Mouse (Mus musculus): Measurements from ENCODE around the gene Fmn2. TPM values are rescaled to one million over a fixed set of nuclear protein-coding genes. Genes with fewer than 3 reads are reported as not detected.

Gene Fmn2
- polyA plus RNA-seq, 1 experiment: 0.72 TPM

- H3K27ac ChIP-seq (ENCODE audit: insufficient read depth, low read length): no peak overlapping the region
- TF ChIP-seq CTCF (IDR thresholded peaks at IDR 0.05; ENCODE audit: borderline replicate concordance, insufficient read depth, low read length): no peak
- no peaks in the 10 kb centered on the region; the same call in 1 of the 2 replicates for H3K4me1 ChIP-seq (ENCODE audit: control insufficient read depth, insufficient read depth, low read length)
- no peak overlapping the region for H3K4me3 ChIP-seq (ENCODE audit: insufficient read depth, low read length)
Observed at GRCm38 (mm10) chr1:174598226-174598625, 96.6 kb downstream of the Fmn2 start.

GRCm38 (mm10) chr1:174600041-174600440 lies 98.4 kb downstream of the Fmn2 start:
- Histone ChIP-seq H3K4me3 (ENCODE audit: insufficient read depth, low read length) (no peak overlapping the region), H3K4me1 (ENCODE audit: control insufficient read depth, insufficient read depth, low read length) (no peaks in the 10 kb centered on the region), H3K27ac (ENCODE audit: insufficient read depth, low read length) (no peak overlapping the region)
- no peak for TF ChIP-seq POLR2A (IDR thresholded peaks at IDR 0.05; ENCODE audit: low read depth, low read length)
- no peak for TF ChIP-seq CTCF (IDR thresholded peaks at IDR 0.05; ENCODE audit: borderline replicate concordance, insufficient read depth, low read length)

- no peak overlapping the region for H3K4me3 ChIP-seq (ENCODE audit: insufficient read depth, low read length)
- no peak overlapping the region for H3K27ac ChIP-seq (ENCODE audit: insufficient read depth, low read length)
- no peak for TF ChIP-seq CTCF (IDR thresholded peaks at IDR 0.05; ENCODE audit: borderline replicate concordance, insufficient read depth, low read length)
- no peak for TF ChIP-seq POLR2A (IDR thresholded peaks at IDR 0.05; ENCODE audit: low read depth, low read length)
- no peaks in the 10 kb centered on the region for H3K4me1 ChIP-seq (ENCODE audit: control insufficient read depth, insufficient read depth, low read length)
Observed at GRCm38 (mm10) chr1:174600620-174601019, 99.0 kb downstream of the Fmn2 start.

GRCm38 (mm10) chr1:174617368-174617767 lies 115.7 kb downstream of the Fmn2 start:
- Histone ChIP-seq H3K4me1 (ENCODE audit: control insufficient read depth, insufficient read depth, low read length) (no peaks in the 10 kb centered on the region), H3K4me3 (ENCODE audit: insufficient read depth, low read length) (no peak overlapping the region), H3K27ac (ENCODE audit: insufficient read depth, low read length) (no peak overlapping the region)
- TF ChIP-seq CTCF (IDR thresholded peaks at IDR 0.05; ENCODE audit: borderline replicate concordance, insufficient read depth, low read length) (no peak), POLR2A (IDR thresholded peaks at IDR 0.05; ENCODE audit: low read depth, low read length) (no peak)

GRCm38 (mm10) chr1:174621512-174621911 lies 119.9 kb downstream of the Fmn2 start:
- Histone ChIP-seq H3K4me3 (ENCODE audit: insufficient read depth, low read length) (no peak overlapping the region), H3K27ac (ENCODE audit: insufficient read depth, low read length) (no peak overlapping the region), H3K4me1 (ENCODE audit: control insufficient read depth, insufficient read depth, low read length) (no peaks in the 10 kb centered on the region)
- no peak for TF ChIP-seq POLR2A (IDR thresholded peaks at IDR 0.05; ENCODE audit: low read depth, low read length)
- TF ChIP-seq CTCF (IDR thresholded peaks at IDR 0.05; ENCODE audit: borderline replicate concordance, insufficient read depth, low read length): no peak

GRCm38 (mm10) chr1:174623054-174623453 lies 121.4 kb downstream of the Fmn2 start:
- no peak overlapping the region for H3K27ac ChIP-seq (ENCODE audit: insufficient read depth, low read length)
- peaks cover 4% of the 10 kb centered on the region for H3K4me1 ChIP-seq (ENCODE audit: control insufficient read depth, insufficient read depth, low read length)
- H3K4me3 ChIP-seq (ENCODE audit: insufficient read depth, low read length): no peak overlapping the region
- TF ChIP-seq CTCF (IDR thresholded peaks at IDR 0.05; ENCODE audit: borderline replicate concordance, insufficient read depth, low read length) (no peak), POLR2A (IDR thresholded peaks at IDR 0.05; ENCODE audit: low read depth, low read length) (no peak)

GRCm38 (mm10) chr1:174630074-174630473 lies 128.4 kb downstream of the Fmn2 start:
- Histone ChIP-seq H3K27ac (ENCODE audit: insufficient read depth, low read length) (no peak overlapping the region), H3K4me3 (ENCODE audit: insufficient read depth, low read length) (no peak overlapping the region), H3K4me1 (ENCODE audit: control insufficient read depth, insufficient read depth, low read length) (peaks cover 4% of the 10 kb centered on the region)
- TF ChIP-seq POLR2A (IDR thresholded peaks at IDR 0.05; ENCODE audit: low read depth, low read length) (no peak), CTCF (IDR thresholded peaks at IDR 0.05; ENCODE audit: borderline replicate concordance, insufficient read depth, low read length) (no peak)

- TF ChIP-seq POLR2A (IDR thresholded peaks at IDR 0.05; ENCODE audit: low read depth, low read length) (no peak), CTCF (IDR thresholded peaks at IDR 0.05; ENCODE audit: borderline replicate concordance, insufficient read depth, low read length) (no peak)
- Histone ChIP-seq H3K4me3 (ENCODE audit: insufficient read depth, low read length) (no peak overlapping the region), H3K4me1 (ENCODE audit: control insufficient read depth, insufficient read depth, low read length) (0 out of 2 replicates have a peak, but pooled peaks cover 2% of the 10 kb centered on the region), H3K27ac (ENCODE audit: insufficient read depth, low read length) (no peak overlapping the region)
Observed at GRCm38 (mm10) chr1:174636291-174636690, 134.7 kb downstream of the Fmn2 start.

- H3K27ac ChIP-seq (ENCODE audit: insufficient read depth, low read length): no peak overlapping the region
- 0 out of 2 replicates have a peak, but pooled peaks cover 2% of the 10 kb centered on the region for H3K4me1 ChIP-seq (ENCODE audit: control insufficient read depth, insufficient read depth, low read length)
- no peak overlapping the region for H3K4me3 ChIP-seq (ENCODE audit: insufficient read depth, low read length)
- TF ChIP-seq POLR2A (IDR thresholded peaks at IDR 0.05; ENCODE audit: low read depth, low read length): no peak
- TF ChIP-seq CTCF (IDR thresholded peaks at IDR 0.05; ENCODE audit: borderline replicate concordance, insufficient read depth, low read length): no peak
Observed at GRCm38 (mm10) chr1:174637564-174638085, 136.0 kb downstream of the Fmn2 start.

GRCm38 (mm10) chr1:174640901-174641300 lies 139.3 kb downstream of the Fmn2 start:
- Histone ChIP-seq H3K27ac (ENCODE audit: insufficient read depth, low read length) (peak overlapping the region; percentile 99), H3K4me3 (ENCODE audit: insufficient read depth, low read length) (no peak overlapping the region), H3K4me1 (ENCODE audit: control insufficient read depth, insufficient read depth, low read length) (0 out of 2 replicates have a peak, but pooled peaks cover 2% of the 10 kb centered on the region)
- TF ChIP-seq CTCF (IDR thresholded peaks at IDR 0.05; ENCODE audit: borderline replicate concordance, insufficient read depth, low read length) (no peak), POLR2A (IDR thresholded peaks at IDR 0.05; ENCODE audit: low read depth, low read length) (no peak)
